Comparison of ENCODE assay signal across 14 mouse cellular contexts in genomic region chr3:84474398-84474797, GRCm38 (mm10).
"Had no signal": no experiment of that assay in that cellular context is flagged by ENCODE, and none has a peak within 500 bp of the region (broad histone marks: within the 10 kb centered on the region; RNA-seq: fewer than 3 reads in every experiment).

No protein-coding gene starts in this region.

- DNase-seq: kidney, adult 8-10 months; kidney, postnatal 25 days; layer of hippocampus, adult 9-11 months; layer of hippocampus, postnatal 36 days; lung, postnatal 14 days; retina, postnatal 1 day; right cerebral cortex, postnatal 14 days; thymus, postnatal 4 days had no signal

- H3K27ac ChIP-seq: limb, embryonic 15.5 days; lung, embryonic 15.5 days; midbrain, embryonic 12.5 days; neural tube, embryonic 13.5 days had no signal

- H3K4me3 ChIP-seq: limb, embryonic 15.5 days; lung, embryonic 15.5 days; midbrain, embryonic 12.5 days; neural tube, embryonic 13.5 days had no signal

- H3K9me3 ChIP-seq: limb, embryonic 15.5 days; lung, embryonic 15.5 days; midbrain, embryonic 12.5 days; neural tube, embryonic 13.5 days had no signal

- H3K36me3 ChIP-seq: limb, embryonic 15.5 days; lung, embryonic 15.5 days; midbrain, embryonic 12.5 days had no signal

- H3K4me2 ChIP-seq: limb, embryonic 15.5 days; midbrain, embryonic 12.5 days; neural tube, embryonic 13.5 days had no signal

- ATAC-seq: intestine, postnatal 0 days; midbrain, embryonic 16.5 days had no signal

- H3K9ac ChIP-seq: limb, embryonic 15.5 days; lung, embryonic 15.5 days; midbrain, embryonic 12.5 days; neural tube, embryonic 13.5 days had no signal
